Comparison of ENCODE assay signal across 23 mouse cellular contexts in the genomic region with DNA sequence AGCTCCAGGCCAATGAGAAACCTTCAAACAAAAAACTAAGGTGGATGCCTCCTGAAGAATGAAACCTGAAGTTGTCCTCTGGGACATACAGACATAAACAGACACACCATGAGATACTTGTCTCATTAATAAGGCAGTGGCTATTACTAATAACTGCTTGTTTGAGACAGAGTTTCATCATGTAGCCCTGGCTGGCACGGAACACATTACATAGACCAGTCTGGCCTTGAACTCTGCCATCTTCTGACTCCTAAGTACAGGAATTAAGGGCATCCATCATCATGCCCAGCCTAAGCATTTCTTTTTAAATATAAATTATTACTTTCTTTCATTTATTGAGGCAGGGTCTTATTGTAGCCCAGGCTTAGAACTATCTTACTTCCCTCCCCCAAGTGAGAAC. TPM values are rescaled to one million over a fixed set of nuclear protein-coding genes. Genes with fewer than 3 reads are reported as not detected.
"Had no signal": no experiment of that assay in that cellular context is flagged by ENCODE, and none has a peak within 500 bp of the region (broad histone marks: within the 10 kb centered on the region; RNA-seq: fewer than 3 reads in every experiment).

No protein-coding gene starts in this region.

- H3K9me3 ChIP-seq: midbrain, embryonic 10.5 days; midbrain, embryonic 12.5 days; neural tube, embryonic 13.5 days; neural tube, embryonic 15.5 days; stomach, embryonic 15.5 days had no signal

- DNase-seq: lung, adult 18-20 months; lung, embryonic 14.5 days; lung, postnatal 10 days; lung, postnatal 4 days; midbrain, embryonic 14.5 days; retina, postnatal 1 day; right cerebral cortex, adult 18-20 months; right cerebral cortex, postnatal 25 days; right cerebral cortex, postnatal 4 days; spleen, adult 18-20 months; thymus, adult 2 months; thymus, postnatal 25 days; thymus, postnatal 4 days had no signal

- H3K4me1 ChIP-seq: midbrain, embryonic 10.5 days; midbrain, embryonic 12.5 days; neural tube, embryonic 13.5 days; neural tube, embryonic 15.5 days; stomach, embryonic 15.5 days had no signal

- H3K27ac ChIP-seq: midbrain, embryonic 10.5 days; midbrain, embryonic 12.5 days; neural tube, embryonic 13.5 days; neural tube, embryonic 15.5 days; stomach, embryonic 15.5 days; stomach, postnatal 0 days had no signal

- H3K4me3 ChIP-seq: midbrain, embryonic 10.5 days; midbrain, embryonic 12.5 days; myocyte; neural tube, embryonic 13.5 days; neural tube, embryonic 15.5 days; stomach, embryonic 15.5 days had no signal

- H3K9ac ChIP-seq: lung, embryonic 14.5 days; midbrain, embryonic 12.5 days; neural tube, embryonic 13.5 days; neural tube, embryonic 15.5 days; stomach, embryonic 15.5 days had no signal

RNA-seq across cellular contexts. Expression of gene Hpca, which starts 39.2 kb away (rescaled TPM):
- total RNA-seq: megakaryocyte, adult 5-6 weeks; megakaryocyte-erythroid progenitor cell, adult 5-6 weeks had no signal

RNA-seq across cellular contexts. Expression of gene Tmem54, which starts 55.7 kb away (rescaled TPM):
- total RNA-seq: megakaryocyte, adult 5-6 weeks; megakaryocyte-erythroid progenitor cell, adult 5-6 weeks had no signal
- polyA plus RNA-seq: midbrain, embryonic 14.5 days; midbrain, embryonic 16.5 days; neural tube, embryonic 13.5 days; neural tube, embryonic 15.5 days had no signal
